Mouse (Mus musculus) kidney, postnatal 36 days (tissue): ENCODE results near the gene Cox5b.
"Not testable (repeated sequence)": the region's sequence is repeated elsewhere in the genome, so short reads cannot be mapped to it uniquely, and the experiment has no call there.

Experiments
- DNase-seq, 2 experiments: peaks; one replicate each; pipeline ENCODE4 v3.0.0; 2021 to 2022; ENCODE audit warnings: mixed read lengths in 2 of 2

The Cox5b gene

DNA sequence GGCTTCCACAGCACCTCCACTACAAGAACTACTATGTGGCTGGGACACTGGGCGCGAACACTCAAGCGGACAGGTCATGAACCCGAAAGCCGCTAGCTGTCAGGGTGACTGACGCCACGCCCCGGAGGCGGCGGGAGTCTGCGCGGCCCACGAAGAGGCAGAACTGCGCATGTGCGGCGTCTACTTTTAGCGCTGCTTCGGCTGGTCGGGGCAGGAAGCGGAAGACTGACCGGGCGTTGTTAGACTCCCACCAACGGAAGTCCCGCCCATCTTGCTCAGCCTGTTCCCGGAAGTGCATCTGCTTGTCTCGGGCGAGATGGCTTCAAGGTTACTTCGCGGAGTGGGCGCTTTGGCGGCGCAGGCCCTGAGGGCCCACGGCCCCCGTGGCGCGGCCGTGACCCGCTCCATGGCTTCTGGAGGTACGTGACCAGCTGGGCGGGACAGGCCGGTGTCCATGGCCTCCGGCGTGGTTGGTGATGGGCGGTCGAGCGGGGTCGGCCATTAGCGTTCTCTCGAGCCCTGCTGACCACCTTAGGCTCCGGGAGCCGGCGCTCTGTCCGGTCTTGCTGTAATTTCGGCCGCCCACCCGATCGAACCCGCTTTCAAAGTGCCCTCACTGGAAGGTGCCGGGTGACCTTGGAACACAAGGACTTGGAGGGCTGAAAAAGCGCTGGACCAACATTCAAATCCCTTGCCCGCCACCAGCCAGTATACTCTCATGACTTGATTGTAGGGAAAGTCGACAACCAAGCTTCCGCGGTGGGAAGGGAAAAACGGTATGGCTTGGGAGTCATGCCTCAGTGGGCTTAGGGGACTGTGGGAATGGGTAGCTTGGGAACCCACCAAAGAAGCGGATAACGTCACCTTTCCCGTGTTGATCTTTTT lies at the start of gene Cox5b:
Cox5b (plus strand) TSS at position 179 of the 885 bp plus-strand sequence.
- DNase-seq, result peak; percentile 98 to 99

- DNase-seq, result no peak
Measured at GRCm38 (mm10) chr1:36643957-36644614, 47.2 kb upstream of the Cox5b start.

DNA sequence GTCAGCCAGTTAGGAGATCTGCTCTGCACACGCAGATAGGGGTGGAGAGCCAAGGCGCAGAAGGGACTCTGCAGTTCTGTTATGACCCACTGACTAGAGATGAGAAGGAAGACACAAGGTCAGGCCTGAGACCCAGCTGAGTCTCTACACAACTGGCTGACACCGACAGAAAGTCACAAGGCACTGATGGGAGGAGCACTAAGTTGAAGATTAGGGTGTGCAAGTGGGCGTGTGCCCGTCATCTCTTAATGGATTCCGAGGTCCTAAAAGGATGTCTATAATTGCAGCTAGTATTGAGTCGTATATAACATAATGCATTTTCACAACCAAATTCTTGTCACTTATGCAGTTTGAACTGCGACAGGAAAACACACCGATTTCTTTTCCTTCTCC lies 46.6 kb upstream of the Cox5b start:
- DNase-seq, result no peak

DNA sequence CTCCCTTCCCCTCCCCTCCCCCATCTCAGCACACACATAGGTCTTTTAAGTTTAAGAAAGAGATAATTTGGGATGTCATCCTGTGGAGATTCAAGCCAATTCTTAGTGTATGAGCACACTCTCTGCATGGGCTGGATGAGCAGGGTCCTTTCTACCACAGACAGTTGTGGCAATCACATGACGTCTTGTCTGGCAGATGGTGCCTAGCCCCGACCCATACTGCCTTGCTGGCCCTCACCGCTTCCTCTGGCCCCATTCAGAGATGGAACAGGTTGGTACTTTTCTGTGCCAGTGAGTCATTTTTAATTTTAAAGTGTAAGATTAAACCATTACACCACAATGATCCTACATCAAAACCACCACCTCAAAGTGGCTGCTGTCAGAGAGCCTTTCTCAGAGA lies 45.0 kb upstream of the Cox5b start:
- no peak for DNase-seq

GRCm38 (mm10) chr1:36647631-36648030 lies 43.6 kb upstream of the Cox5b start:
- DNase-seq, result peak; percentile 12 to 20

DNA sequence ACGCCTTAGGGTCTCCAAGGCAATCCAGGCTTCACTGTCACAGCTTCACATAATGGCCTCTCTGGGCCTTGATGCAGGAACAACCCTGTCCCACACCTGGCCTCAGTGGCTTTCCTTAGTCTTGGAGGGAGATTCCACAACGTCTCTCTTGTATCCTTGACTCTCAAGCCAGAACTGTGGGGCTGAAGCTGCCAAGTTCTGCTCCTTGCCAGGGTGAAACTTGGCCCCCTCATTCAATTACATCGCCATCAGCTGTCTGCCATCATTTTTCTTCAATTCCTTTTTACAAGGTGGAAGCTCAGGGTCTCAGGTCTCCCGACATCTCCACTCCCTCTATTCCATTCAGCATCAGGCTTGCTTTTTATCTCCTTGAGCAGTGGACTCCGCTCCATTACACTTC lies 36.2 kb upstream of the Cox5b start:
- DNase-seq, result no peak

- no peak for DNase-seq
Measured at GRCm38 (mm10) chr1:36656233-36656632, 35.0 kb upstream of the Cox5b start.

- no peak for DNase-seq
Measured at GRCm38 (mm10) chr1:36657658-36658415, 33.4 kb upstream of the Cox5b start.

GRCm38 (mm10) chr1:36658621-36659399 lies 32.4 kb upstream of the Cox5b start:
- no peak for DNase-seq

DNA sequence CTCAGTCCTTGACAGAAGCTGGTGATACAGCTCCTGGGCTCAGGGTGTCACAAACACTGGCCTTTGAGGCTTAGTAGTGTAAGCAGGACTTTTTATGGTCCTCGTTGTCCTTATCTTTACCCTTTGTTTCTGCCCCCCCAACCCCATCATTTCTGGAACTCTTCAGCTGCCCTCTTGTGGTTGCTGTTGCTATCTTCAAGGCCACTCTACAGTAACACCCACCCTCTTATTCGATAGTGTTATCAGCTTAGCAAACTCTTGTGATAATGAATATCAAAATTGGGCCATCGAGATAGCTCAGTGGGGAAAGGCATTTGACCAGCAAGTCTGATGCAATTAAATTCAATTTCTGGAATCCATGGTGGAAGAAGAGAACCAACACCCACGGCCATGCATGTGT lies 26.8 kb upstream of the Cox5b start:
- peak; percentile 17 to 33 for DNase-seq

DNA sequence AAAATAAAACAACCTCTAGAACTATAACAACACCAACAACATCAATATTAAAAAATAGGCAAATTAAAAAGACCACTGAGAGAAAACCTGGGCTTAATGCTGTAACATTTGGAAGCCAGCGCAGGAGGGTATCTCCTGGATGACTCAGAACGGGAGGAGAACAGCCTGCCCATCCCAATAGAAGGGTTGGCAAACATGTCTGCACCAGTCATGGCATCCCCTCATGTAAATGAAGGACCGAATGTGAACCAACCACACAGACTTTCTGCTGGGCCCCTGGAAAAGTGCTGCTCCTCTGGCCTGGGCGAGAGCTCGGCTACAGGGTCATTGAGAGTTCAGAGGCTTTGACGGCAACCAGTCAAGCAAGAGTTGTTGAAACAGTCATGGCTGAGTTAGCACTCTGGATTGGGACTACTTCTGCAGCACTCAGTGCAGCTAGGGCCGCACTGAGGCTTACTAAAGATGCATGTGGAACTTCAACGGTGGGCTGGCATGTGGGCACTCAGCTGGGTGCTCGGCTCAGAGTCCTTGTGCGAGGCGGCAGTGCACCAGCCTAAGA lies 26.0 kb upstream of the Cox5b start:
- DNase-seq, result peak; percentile 16 to 41

GRCm38 (mm10) chr1:36665934-36666333 lies 25.3 kb upstream of the Cox5b start:
- DNase-seq, result no peak

DNA sequence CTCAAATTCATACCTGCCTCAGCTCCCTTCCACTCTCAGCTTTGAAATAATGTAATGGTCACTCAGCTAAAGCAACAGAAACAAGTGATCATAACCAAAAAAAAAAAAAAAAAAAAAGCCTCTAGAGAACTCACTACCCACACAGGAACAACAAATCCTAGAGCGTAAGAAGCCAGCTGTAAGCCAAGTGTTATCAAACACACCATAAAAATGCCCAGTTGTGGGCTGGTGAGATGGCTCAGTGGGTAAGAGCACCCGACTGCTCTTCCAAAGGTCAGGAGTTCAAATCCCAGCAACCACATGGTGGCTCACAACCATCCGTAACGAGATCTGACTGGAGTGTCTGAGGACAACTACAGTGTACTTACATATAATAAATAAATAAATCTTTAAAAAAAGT lies 23.2 kb upstream of the Cox5b start:
- not testable (repeated sequence) for DNase-seq

DNA sequence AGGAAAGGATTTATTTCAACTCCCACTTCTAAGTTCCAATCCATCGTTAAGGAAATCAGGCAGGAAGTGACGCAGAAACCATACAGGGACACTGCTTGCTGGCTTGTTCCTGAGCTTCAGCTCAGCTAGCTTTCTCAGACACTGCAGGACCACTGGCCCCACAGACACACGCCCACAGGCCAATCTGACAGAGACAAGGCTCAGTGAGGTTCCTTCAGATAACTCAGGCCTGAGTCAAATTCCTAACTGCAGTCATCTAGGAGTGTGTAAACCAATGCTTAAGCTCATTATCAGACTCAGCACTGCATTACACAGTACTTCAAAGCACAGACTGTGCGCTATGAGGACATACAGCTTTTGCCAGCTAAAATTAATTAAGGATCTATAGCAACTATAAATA lies 21.0 kb upstream of the Cox5b start:
- DNase-seq, result no peak

DNA sequence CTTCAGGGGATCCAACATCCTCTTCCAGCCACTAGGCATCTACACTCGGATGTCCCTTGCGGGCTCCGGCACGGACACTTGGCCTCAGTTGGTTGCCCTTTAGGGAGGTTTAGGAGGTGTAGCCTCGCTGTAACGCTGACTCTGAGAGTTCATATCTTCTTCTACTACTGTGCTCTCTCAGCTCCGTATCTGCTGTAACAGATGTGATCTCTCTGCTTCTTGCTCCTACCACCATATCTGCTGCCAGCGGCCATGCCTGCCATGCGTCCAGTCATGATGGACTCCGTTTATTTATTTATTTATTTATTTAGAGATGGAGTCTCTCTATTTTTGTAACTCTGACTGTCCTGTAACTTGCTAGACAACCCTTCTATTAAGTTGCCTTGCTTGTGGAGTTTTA lies 20.0 kb upstream of the Cox5b start:
- no peak for DNase-seq

- DNase-seq, result no peak
Measured at GRCm38 (mm10) chr1:36672648-36673350, 18.4 kb upstream of the Cox5b start.

DNA sequence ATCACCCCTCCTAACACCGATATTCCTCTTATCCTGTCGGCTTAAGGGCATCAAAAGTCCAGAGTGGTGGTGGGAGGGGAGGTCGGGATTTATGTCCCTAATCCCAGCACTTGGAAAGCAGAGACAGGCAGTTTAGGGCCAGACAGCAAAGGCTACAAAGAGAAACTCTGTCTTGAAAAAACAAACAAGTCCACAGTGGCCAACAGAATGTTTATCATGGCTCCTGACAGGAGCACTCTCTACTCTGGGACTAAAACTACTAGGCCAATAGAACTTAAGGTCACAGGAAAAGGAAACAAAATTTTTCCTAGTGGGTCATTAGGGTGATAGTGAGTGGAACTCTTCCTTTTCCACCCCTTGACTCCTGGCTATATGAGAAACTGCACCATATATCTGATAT lies 16.3 kb upstream of the Cox5b start:
- DNase-seq, result peak in 1 of 2 experiments; percentile 24

GRCm38 (mm10) chr1:36680893-36681292 lies 10.4 kb upstream of the Cox5b start:
- no peak for DNase-seq

DNA sequence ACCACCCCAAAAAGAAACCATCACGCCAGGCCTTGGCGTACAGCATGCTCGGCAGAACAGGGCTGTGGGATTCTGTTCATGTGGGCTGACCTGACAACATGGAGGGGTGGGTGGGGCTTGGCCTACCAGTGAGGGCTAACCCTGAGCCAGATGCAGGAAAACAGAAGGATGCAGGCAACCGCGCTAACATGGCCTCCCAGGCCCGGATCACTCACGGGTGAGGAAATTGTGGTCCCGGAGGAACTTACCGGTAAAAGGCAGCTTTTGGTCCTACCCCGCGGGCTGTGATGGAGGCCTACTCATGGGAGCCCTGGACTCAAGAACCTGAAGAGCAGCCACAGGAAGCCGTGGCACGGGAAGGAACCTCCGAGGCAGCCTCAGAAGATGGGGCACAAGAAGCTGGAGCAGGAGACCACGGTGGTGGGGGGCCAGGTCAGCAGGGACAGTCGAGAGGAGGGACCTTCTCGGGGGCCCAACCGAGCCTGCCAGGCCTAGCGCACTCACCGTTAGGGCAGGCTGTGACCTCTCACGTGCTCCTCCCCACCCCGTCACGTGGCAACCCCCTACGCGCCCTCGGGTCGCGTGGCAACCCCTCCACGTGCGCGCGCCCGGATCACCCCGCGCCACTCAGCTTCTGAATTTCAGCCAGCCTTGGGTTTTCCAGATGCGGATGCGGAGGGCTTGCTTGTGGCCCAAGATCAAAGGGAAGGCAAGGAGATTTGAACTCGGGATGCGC lies 8.5 kb upstream of the Cox5b start, which contains the start of gene Fam178b:
Fam178b (minus strand) TSS at position 564 of the 736 bp plus-strand sequence.
- no peak for DNase-seq

DNA sequence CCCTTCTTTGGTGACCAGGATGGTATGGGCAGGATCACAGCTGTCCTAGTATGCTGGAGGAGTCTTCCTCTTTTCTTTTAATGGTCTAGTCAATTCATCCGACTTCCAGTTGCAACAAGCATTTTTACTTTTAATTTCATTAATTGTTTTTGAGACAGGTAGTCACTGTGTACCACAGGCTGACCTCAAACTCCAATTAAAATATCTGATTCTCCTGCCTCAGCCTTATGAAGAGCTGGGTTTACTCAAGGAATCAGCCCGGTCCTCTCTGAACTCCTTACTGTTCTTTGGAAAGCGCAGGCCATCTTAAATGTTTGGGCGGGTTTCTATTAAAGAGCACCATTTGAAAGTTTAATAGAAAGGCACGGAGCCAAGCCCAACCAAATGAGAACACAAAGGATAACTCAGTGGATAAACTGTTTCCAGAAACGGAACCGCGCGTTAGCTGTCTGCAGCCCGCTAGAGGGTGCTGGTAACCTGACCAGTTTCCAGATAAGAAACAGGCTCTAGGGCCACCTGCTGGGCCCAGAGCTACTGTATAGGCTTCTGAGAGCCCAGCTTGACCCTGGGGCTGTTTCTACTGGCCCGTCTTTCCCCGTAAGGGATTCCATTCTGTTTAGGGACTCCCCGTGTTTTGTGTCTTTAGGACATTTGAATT lies 7.3 kb upstream of the Cox5b start:
- DNase-seq, result peak; percentile 88 to 92
